Comparison of ENCODE assay signal across 21 mouse cellular contexts in genomic region chr7:124163301-124163700, GRCm38 (mm10).
"Had no signal": no experiment of that assay in that cellular context is flagged by ENCODE, and none has a peak within 500 bp of the region (broad histone marks: within the 10 kb centered on the region; RNA-seq: fewer than 3 reads in every experiment).

No protein-coding gene starts in this region.

- DNase-seq: heart, postnatal 10 days; heart, postnatal 14 days; heart, postnatal 36 days; heart, postnatal 4 days; kidney, adult 11 months; kidney, adult 18-20 months; kidney, adult 2 months; kidney, adult 8-10 months; kidney, adult 9 months; kidney, postnatal 14 days; kidney, postnatal 25 days; kidney, postnatal 36 days; kidney, postnatal 4 days; layer of hippocampus, adult 9-11 months; layer of hippocampus, postnatal 36 days had no signal

- ATAC-seq: hindbrain, embryonic 16.5 days; hindbrain, postnatal 0 days; inflammation-experienced regulatory T-cells, adult 6 months; intestine, embryonic 15.5 days; intestine, embryonic 16.5 days; intestine, postnatal 0 days had no signal
